Mouse (Mus musculus) left cerebral cortex, postnatal 25 days (tissue): ENCODE data around the gene P2rx3. TPM values are rescaled to one million over a fixed set of nuclear protein-coding genes. Genes with fewer than 3 reads are reported as not detected.

Source experiments
- DNase-seq, 2 experiments: peaks; one replicate each; pipeline ENCODE4 v3.0.0; 2022; ENCODE audit warnings: low spot score in 2 of 2, mixed read lengths in 1 of 2
- intact Hi-C: fragments of 180-260 bp; cut with DNase I; formaldehyde crosslinking; loops from one replicate; pipeline ENCODE4 v1.15.1; 2025
- total RNA-seq, 2 experiments: library from RNA; stranded (reverse); gene quantifications; 2 replicates each; pipeline ENCODE4 v1.2.3; 2021

The P2rx3 gene
- 1 to 10 TPM; 2.2 to 2.3 TPM for total RNA-seq

DNA sequence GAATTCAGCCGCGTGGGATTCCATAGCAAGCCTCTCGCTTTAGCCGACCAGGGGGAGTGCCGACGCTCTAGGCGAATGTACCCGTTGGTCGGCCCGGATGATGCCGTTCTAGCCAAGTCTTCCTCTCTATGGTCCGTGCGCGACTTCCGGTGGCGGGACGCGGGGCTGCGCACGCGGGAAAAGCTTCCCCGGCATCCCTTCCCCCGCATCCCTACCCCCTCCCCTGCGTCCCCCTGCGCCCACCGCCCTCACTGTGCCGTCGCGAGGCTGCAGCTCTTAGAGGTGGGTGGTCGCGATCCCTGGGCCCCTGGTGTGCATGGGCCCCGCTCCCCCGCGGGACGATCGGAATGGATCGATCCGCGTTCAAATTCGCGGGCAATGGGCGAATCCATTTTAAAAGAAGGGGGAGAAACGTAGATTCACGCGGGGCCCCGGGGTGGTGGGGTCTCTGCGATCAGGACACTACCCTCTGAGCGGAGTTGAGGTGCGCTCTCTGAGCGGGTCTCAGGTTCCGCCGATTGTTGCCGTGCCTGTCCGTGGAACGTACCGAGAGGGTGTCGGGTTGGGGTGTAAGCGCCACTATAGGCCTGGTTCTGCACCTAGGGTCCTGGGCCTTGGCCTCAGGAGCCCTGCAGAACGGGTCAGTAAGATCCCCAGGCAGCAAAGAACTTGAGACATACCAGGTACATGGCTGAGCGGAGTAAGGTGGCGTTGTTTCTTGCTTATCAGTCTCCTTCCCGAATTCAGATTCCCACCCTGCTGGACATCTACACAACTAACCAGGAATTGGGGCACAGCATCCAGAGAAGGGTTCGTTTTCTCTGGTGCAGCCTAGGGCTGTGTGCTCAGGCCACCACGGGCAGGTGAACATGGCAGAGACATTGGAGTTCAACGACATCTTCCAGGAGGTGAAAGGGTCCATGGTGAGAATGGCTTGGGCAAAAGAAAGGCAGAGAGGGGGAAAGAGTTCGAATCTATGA, at the start of gene P2rx3, which contains the start of gene Ssrp1:
P2rx3 (minus strand) TSS at position 416 of the 980 bp plus-strand sequence.
Ssrp1 (plus strand) TSS at position 188 of the 980 bp plus-strand sequence.
- peak; percentile 91 to 96 for DNase-seq
- intact Hi-C loops, result loop anchor here (1.0 to 10.0 kb wide), 3 partner anchors 11 to 303 kb away; partner anchors contain the start of genes Timm10, Tnks1bp1 and Ypel4

DNA sequence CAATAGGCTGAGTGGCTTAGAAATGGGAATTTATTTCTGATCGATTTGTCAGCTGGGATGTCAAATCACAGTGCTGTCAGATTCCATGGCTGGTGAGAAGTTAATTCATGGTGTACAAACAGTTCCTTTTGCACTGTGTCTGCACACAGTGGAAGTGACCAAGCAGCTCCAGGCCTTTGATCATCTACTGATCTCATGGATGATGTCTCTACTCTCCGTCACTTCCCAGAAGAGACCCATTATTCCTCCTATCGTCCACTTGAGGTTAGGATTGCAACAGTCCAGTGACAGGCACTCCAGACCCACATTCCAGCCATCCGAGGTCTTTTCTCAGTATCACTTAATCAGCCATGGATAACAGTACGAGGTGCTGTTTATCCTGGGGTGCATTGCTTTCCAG, 36.5 kb upstream of the P2rx3 start:
- no peak for DNase-seq

DNA sequence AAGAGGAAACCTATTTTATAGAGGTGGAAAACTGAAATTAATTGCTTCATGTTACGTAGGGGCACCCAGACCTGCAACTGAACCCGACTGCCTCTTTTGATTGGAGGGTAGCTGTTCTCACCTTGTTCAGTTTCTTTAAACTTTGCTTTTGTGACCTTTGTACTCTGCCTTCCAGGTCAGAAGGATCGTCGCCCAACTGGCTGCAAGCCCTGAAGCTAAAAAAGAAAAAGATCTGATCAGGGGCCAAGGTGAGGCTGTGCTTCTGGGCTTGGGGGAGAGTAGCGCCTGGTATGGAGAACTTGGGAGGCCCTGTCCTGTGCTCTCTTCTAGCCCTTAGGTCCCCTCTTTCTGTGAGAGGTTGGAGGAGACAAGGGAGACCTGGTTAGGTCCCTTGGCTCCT, 34.7 kb upstream of the P2rx3 start:
- intact Hi-C loops, result no loop called here
- DNase-seq, result no peak

More for the DNA sequence above, 36.5 kb upstream of the P2rx3 start:
- intact Hi-C loops, result no loop called here

DNA sequence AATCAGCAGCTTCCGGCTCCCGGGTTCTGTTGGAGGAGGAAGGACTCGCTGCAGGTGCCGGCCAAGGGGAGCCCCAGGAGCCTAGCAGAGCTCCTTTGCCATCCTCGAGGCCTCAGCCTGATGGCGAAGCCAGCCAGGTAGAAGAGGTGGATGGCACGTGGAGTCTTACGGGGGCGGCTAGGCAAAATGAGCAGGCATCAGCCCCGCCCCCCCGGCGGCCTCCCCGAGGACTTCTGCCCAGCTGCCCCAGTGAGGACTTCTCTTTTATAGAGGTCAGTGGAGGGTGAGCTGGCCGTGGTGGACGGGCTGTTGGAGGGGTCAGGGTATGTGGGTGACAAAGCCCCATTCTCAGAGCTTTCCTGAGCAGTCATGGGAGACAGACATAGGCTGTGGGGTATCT, 32.8 kb upstream of the P2rx3 start:
- intact Hi-C loops, result no loop called here
- no peak for DNase-seq

- intact Hi-C loops, result no loop called here
- DNase-seq, result no peak
These were observed 31.4 kb upstream of the P2rx3 start for GRCm38 (mm10) chr2:85068626-85069025.

- peak in 1 of 2 experiments; percentile 39 for DNase-seq
- intact Hi-C loops, result no loop called here
These were observed 30.8 kb upstream of the P2rx3 start for GRCm38 (mm10) chr2:85067903-85068625.

DNA sequence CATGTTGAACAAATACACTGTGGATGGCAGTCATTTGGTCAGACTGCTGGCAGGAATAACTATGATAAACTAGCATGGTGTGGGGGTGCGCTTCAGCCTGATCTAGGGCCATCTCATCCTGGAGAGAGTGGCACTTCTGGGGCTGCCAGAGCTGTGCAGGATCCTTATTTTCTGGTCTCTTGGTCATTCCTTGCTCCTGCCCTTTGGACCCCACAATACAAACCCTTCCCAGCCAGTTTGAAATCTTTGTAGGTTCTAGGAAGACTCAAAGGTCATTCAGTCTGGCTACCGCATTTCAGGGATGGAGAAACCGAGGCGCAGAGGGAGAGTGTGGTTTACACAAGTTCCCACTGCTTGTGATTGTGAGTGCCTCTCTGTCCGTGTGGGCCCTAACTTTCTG, 29.7 kb upstream of the P2rx3 start:
- no peak for DNase-seq
- intact Hi-C loops, result no loop called here

- intact Hi-C loops, result loop anchor here (1.0 kb wide), 1 partner anchor 17 kb away; the partner anchor contains the start of gene Tnks1bp1
- peak; percentile 34 to 81 for DNase-seq
These were observed 28.0 kb upstream of the P2rx3 start for GRCm38 (mm10) chr2:85065141-85065875.

GRCm38 (mm10) chr2:85061107-85061541, 23.9 kb upstream of the P2rx3 start:
- intact Hi-C loops, result no loop called here
- no peak for DNase-seq

- no peak for DNase-seq
These were observed 23.4 kb upstream of the P2rx3 start for GRCm38 (mm10) chr2:85060591-85061060.

GRCm38 (mm10) chr2:85059677-85060076, 22.4 kb upstream of the P2rx3 start:
- no peak for DNase-seq
- intact Hi-C loops, result no loop called here

More at GRCm38 (mm10) chr2:85060591-85061060, 23.4 kb upstream of the P2rx3 start:
- intact Hi-C loops, result no loop called here

GRCm38 (mm10) chr2:85056711-85057110, 19.4 kb upstream of the P2rx3 start:
- intact Hi-C loops, result no loop called here
- DNase-seq, result no peak

DNA sequence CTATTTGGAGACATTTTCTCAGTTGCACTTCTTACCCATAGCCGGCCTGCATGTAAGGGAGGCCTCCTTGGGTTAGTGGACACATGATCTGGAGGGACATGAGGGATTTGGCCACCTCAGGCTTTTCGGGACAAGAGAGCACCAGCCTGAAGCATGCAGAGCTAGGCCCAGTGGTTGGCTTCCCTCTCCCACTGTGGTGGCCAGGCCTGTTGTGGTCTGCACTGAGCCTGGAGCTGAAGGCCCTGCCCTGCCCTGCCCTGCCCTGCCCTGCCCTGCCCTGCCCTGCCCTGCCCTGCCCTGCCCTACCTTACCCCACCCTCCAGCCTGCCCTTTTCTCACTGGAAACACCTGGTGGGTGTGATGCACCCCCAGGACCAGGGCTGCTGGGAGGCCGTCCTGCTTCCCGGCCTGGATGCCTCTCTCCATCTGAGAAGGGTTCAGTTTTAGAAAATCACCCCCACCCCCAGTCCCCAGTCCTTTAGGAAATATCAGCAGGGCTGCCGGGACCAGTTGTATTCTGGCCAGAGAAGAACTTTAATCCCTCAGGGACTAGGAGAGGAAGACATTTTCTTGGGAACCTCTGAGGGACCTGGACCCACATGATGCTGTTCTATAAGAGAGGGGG, 16.0 kb upstream of the P2rx3 start:
- intact Hi-C loops, result no loop called here
- no peak for DNase-seq

DNA sequence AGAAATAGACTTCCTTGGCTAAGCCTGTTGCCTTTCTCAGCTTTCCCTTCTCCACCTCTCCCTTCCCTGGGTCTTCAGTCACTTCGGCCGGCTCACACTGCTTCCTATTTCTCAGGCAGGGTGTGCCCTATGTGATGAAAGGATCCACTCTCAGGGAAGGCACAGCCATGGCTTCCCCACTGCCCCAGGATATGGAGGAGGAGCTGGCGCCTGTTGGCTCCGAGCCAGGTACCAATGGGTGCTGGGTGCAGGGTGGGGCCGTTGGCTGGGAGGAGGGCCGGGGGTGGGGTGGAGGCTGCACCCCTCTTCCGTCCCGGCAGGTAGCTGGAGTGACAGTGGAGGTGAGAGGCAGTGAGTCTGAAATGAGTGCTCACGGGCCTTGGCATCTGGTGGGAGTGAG, 13.5 kb upstream of the P2rx3 start:
- DNase-seq, result peak in 1 of 2 experiments; percentile 27

DNA sequence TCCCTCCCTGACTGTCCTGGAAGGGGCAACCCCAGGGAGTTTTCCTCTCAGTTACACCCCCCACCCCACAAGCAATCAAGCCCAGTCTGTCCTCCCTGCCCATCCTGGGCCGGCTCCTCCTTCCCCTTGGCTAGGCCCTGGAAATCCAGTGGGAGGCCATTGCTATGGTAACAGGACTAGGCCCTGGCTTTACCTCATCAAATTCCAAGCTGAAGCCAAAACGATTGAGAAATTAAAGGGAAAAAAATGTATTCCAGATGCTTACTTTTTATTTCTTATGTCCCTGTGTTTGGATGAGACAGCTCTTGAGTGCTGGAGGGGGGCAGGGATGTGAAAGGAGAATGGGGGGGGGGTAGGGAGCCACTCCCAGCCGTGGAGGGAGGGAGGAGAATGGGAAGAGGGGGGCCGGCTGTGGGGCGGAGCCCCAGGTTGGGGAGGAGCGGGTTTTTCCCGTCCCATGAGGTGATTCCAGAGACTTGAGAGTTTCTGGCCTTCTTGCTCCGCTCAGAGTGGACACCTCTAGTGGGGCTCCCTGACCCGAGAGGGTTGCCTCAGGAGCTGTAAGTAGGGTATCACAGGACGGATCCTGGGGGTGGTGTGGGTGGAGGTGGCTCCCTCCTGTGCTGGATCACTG, 12.9 kb upstream of the P2rx3 start:
- intact Hi-C loops, result no loop called here
- peak; percentile 44 to 73 for DNase-seq

More for the DNA sequence above, 13.5 kb upstream of the P2rx3 start:
- intact Hi-C loops, result no loop called here

- no peak for DNase-seq
- intact Hi-C loops, result loop anchor here (5.0 kb wide), 2 partner anchors 162 to 332 kb away; partner anchors contain the start of genes Rtn4rl2 and Zdhhc5
These were observed 12.0 kb upstream of the P2rx3 start for GRCm38 (mm10) chr2:85049277-85049676.

DNA sequence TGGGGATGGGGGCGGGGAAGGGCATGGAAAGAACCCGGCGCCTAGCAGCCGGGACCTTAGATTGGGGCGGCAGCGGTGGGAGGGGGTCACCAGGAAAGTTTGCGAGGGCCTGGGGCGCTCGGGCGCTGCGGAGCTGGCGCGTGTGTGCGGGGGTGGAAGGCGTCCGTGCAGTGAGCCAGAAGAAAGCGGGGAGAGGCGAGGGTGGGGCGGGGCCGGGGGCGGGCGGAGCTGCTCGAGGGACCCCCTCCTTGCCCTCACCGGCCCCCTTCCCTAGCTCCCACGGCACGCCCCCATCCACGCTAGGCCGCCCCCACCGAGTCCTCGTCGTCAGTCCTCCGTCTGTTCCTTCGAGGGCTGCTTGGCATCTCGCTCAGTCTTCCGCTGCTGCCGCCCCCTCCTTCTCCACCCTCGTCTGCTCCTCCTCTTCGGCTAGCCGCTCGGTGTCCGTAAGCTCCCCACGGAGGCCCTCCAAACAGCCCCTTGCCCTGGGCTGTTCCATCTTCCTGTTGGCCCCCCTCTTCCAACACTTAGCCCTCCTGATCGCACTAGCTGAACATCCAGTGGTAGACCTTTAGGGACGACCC, 11.0 kb upstream of the P2rx3 start:
- DNase-seq, result peak; percentile 71 to 80
- intact Hi-C loops, result loop anchor here (1.0 to 5.0 kb wide), 4 partner anchors 11 to 331 kb away; partner anchors contain the start of genes P2rx3, Rtn4rl2, Ssrp1 and Zdhhc5
